Mouse (Mus musculus): ENCODE measurements around the gene Il12rb1.

GRCm38 (mm10) chr8:70808239-70808638, at the start of gene Il12rb1:
- TF ChIP-seq EP300 (optimal IDR thresholded peaks at IDR 0.05) (no peak), CTCF (IDR thresholded peaks at IDR 0.05; ENCODE audit: low read depth) (no peak)
